Mouse (Mus musculus) ovary, postnatal 10 days (tissue): ENCODE data around the gene Med15.
A peak's percentile ranks its signal among the peaks of the same experiment; 100 is the strongest.
"Not testable (repeated sequence)": the region's sequence is repeated elsewhere in the genome, so short reads cannot be mapped to it uniquely, and the experiment has no call there.

Experiments
- DNase-seq: peaks from one replicate; pipeline ENCODE4 v3.0.0; 2022; ENCODE audit warnings: low spot score

Med15 gene

GRCm38 (mm10) chr16:17732841-17733340 lies at the start of gene Med15:
Gene Med15, minus strand, starts transcription at chr16:17732891.
- no peak for DNase-seq

DNA sequence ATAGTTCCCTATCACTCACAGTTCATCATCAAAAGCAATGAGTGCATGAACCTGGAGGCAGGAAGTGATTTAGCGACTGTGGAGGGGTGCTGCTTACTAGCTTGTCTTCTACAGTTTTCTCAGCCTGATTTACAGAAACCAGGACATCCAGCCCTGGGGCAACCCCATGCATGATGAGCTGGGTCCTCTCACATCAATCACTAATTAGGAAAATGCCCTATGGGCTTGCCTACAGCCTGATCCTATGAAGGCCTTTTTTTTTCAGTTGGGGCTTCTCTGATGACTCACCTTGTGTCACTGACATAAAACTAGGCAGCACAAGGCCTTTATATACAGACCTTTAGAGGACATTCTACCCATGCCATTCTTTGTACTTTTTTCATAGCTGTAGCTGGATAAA lies 47.0 kb upstream of the Med15 start:
- no peak for DNase-seq

GRCm38 (mm10) chr16:17778223-17778622 lies 45.5 kb upstream of the Med15 start:
- DNase-seq = no peak

DNA sequence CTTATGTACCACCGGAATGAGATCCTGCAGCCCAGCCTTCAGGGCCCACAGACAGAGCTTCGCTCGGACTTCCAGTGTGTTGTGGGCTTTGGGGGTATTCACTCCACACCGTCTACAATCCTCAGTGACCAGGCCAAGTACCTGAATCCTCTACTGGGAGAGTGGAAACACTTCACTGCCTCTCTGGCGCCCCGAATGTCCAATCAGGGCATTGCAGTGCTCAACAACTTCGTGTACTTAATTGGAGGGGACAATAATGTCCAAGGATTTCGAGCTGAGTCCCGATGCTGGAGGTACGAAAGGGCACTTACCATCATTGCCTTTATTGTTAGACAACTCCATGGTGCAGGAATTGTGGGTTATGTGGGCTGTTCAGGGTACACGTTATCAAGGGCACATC lies 44.1 kb upstream of the Med15 start:
- DNase-seq = no peak

DNA sequence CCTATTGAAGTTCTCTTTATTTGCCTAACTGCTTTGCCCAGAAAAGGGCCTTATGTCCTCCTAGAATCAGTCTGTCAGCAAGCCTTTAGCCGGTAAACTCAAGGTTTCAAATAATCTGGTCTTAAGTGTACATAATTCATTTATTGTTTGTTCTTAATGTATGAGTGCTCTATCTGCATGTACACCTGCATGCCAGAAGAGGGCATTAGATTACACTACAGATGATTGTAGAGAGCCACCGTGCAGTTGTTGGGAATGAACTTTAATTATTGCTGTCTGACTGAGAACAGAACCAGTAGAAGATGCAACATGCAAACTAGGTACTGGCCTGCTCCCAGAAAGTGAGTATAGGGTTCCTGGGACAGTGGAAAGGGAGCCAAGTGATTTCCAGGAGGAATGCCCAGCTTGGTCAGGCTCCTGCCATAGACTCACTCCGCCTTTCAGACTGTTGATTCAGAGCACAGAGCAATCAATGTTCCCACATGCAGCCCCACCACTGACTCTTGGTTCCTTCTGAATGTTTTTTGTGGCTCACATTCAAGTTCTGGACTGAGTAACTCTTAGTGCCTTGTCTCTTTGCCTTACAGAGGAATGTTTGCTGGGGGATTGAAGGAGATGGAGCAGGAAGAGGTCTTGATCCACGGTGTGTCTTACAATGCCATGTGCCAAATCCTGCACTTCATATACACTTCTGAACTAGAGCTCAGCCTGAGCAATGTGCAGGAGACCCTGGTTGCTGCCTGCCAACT lies 38.6 kb upstream of the Med15 start:
- DNase-seq = no peak

- no peak for DNase-seq
These were observed 36.1 kb upstream of the Med15 start for GRCm38 (mm10) chr16:17768834-17769233.

DNA sequence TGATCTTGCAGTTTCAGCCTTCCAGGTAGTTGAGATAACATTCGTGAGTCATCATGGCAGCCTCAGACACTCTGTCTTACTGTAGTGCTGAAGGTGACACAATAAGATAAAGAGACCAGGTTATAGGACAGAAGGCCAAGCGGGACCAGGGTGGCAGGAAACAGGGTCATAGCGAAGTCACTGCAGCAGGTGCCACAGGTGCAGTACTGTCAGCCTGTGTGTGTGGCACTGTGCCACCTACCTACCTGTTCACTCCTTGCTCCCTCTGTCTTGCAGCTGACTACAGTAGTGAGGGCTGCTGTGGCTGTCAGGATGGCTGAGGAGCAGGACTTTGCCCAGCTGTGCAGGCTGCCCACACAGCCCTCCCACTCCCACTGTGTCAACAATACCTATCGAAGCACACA lies 31.4 kb upstream of the Med15 start:
- no peak for DNase-seq

DNA sequence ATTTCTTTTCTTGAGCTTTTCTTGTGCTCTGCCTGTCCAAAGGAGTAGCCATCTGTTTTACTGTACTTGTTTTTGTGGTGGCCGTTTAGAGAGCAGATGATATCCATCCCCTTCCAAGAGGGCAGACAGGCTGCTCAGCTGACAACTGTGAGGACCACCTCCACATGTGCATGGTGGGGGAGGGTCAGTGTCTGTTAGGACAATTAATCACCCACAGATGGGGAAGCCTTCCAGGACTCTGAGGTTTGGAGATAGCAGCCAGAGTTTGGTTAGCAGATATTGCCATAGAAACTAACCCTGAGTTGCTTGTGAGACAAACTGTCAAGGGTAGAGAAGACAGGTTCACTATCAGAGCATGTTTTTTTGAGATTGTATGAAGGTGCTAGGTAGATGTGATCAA lies 28.4 kb upstream of the Med15 start:
- DNase-seq = no peak

DNA sequence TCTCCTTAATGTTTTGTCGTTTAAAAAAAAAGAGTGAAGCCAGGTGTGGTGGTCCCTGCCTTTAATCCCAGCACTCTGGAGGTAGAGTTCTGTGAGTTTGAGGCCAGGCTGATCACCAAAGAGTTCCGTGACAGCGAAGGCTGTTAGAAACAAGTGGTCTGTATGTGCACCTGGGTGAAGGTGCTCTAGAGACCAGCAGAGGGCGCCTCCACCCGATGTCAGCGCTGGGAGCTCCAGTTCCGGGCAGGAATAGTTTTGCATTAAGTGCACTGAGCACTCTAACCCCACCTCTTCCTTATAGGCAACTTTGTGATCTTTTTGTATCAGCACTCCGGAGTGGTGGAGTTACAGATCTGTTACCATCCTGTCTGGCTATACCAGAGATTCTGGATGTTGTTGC lies 28.0 kb upstream of the Med15 start:
- DNase-seq = no peak

DNA sequence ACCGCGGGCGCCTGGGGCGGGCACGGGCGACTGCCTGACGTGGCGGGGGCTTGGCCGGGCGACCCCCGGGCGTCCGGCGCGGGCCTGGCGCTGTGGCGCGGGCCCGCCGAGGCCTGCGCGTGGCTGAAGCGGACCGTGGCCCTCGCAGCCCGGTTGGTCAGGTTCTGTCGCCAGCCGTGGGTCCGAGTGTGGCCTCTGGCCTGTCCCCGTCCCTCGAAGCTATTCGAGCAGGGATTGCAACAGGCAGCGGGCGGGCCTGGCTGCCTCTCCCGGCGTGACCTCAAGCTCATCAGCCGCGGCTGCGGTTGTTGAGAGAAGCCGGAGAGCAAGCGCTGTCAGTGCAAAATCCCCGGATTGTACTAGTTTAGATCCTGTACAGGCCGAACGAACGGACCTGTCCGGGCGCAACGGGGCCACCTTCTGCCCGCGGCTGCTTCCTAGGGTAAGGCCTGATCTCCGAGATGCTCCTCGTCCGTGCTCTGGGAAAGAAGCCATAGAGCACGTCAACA lies 27.2 kb upstream of the Med15 start:
- DNase-seq = no peak

DNA sequence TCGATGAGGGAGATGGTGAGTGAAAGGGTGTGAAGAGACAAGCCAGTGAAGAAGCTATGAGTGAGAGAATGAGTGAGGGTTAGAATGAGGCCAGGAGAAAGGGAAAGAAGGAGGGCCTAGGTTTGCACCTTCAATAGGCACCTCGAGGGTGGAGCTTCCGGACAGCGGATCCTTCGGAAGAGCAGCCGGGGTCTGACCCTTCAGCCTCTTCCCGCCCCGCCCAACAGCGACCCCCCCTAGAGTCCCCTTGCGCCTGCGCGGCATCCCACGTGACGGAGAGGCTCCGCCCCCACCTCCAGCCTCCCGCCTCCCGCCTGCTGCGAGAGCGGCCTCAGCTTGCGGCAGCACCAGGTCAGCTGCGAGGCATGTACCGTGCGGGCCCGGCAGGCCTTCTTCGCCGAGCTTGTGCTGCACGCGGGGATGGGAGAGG lies 26.7 kb upstream of the Med15 start, which contains the start of gene Klhl22:
Gene Klhl22 (plus strand): TSS at position 275 of the 430 bp plus-strand sequence.
- DNase-seq = peak; percentile 91

GRCm38 (mm10) chr16:17758902-17759301 lies 26.2 kb upstream of the Med15 start:
- no peak for DNase-seq

GRCm38 (mm10) chr16:17757756-17758155 lies 25.1 kb upstream of the Med15 start:
- DNase-seq = no peak

DNA sequence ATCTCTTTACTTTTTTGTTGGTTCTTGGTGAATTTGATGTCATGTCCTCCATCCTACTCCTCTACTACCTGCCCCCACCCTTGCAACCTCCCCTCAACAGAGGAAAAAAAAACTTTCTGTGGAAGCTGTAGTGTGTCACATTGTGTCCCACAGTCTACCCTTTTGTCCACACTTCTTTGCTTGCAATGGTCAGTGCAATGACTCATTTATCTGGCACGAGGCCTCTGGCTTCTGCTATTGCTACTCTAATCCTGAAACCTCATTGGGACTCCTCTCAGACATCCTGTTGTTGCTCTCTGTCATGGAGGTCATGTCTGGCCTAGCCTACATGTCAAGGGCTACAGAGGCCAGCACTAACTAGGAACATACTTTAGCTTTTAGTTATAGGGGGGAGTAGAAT lies 21.0 kb upstream of the Med15 start:
- DNase-seq = no peak

GRCm38 (mm10) chr16:17753001-17753400 lies 20.3 kb upstream of the Med15 start:
- DNase-seq = no peak

- DNase-seq = no peak
These were observed 12.4 kb upstream of the Med15 start for GRCm38 (mm10) chr16:17745067-17745466.

- DNase-seq = no peak
These were observed 11.8 kb upstream of the Med15 start for GRCm38 (mm10) chr16:17744536-17744935.

- no peak for DNase-seq
These were observed 10.6 kb upstream of the Med15 start for GRCm38 (mm10) chr16:17743279-17743678.

DNA sequence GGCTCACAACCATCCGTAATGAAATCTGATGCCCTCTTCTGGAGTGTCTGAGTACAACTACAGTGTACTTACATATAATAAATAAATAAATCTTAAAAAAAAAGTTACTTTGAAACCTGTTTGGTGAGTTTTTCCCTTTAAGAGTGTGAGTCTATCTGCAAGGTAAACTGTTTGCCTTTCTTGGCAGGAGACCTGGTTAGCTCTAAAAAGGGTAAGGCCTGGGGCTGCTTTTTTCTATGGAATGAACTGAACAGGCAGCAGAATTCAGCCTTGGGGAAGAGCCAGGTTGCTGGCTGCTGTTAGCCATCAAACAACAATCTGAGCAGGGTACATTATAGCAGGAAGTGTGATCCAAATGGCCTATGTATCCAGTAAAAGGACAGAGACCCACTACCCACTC lies 10.1 kb upstream of the Med15 start:
- no peak for DNase-seq

DNA sequence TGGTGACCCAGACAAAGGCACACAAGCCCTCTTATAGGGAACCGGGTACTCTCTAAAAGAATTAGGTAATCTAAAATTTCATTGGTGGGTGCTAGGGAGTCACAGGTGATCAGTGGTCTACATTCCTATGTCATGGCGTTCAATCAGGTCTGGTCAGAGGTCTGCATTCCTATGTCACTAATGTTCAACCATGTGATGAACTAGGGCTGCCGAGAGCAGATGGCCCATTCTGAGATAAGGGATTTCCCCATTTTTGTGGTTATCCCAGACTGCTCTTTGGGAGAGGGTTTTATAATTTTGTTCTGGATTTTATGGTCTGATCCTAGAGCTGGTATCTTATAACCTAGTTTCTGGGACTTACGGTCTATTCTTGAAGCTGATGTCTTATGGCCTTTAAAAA lies 7.4 kb upstream of the Med15 start:
- DNase-seq = no peak

- no peak for DNase-seq
These were observed 3.5 kb upstream of the Med15 start for GRCm38 (mm10) chr16:17736156-17736555.

DNA sequence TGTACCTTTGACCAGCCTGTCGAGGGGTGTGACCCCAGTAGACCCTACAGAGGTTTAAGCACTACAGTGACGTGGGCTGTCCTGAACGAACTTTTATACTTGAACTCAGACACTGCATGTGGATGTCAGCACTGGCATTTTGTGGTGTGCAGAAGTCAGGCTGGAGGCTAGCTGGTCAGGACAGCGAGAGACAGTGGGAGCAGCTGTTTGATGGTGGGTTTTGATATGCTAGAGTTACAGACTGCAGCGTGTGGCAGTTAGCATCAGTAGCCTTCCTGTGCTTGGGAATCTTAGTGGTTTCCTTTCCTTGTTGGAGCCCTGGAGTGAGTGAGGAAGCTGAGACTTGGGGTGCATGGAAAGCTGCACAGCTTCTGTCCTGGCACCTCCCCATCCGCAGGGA lies 2.2 kb upstream of the Med15 start:
- DNase-seq = not testable (repeated sequence)

GRCm38 (mm10) chr16:17733646-17734045 lies 955 bp upstream of the Med15 start:
- no peak for DNase-seq

- DNase-seq = no peak
These were observed 260 bp downstream of the Med15 start for GRCm38 (mm10) chr16:17732431-17732830.
